Mouse (Mus musculus) adrenal gland, postnatal 25 days (tissue): ENCODE results near the gene Hmmr. TPM values are rescaled to one million over a fixed set of nuclear protein-coding genes. Genes with fewer than 3 reads are reported as not detected.

Source experiments
- DNase-seq: peaks from one replicate; pipeline ENCODE4 v3.0.0; 2021; ENCODE audit warnings: mixed read lengths
- total RNA-seq: library from RNA; stranded (reverse); gene quantifications from 2 replicates; pipeline ENCODE4 v1.2.3, GENCODE M21; 2021

Gene Hmmr
- total RNA-seq, 1 experiment from 2014 or later: 3.6 TPM

DNA sequence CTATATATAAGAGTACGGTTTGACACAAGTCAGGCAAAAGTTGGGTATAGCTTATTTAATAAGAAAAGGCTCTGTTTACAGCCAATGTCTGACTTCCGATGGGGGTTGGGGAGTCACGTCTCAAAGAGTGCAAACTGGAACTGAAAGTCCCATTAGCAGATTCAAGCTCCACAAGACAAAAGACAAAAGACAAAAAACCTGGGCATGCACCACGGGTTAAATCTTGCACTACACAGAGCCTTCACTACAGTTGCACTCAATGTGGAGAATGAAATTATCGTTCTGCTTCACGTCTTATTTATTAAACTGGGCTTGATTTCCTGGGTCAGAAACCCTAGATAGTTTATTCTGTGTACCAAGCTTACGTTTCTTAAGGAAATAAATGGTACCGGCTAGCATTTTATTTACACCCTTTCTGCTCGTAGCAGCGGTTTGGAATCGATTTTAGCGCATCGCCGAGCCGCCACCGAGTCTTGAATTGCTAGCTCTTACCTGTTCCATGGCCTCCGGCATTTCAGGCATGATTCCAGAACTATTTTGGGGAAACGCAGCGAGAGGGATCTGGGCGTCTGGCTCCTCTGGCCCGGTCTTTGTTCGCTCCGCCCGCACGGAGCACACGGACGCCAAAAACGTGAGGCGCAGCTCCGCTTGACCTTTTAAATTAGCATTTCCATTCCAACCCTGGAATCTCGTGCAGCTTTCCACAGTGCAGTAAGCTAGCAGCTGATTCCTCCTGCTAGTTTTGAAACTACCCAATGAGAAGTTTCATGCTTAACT, 38.7 kb downstream of the Hmmr start:
- DNase-seq: peak; percentile 61

DNA sequence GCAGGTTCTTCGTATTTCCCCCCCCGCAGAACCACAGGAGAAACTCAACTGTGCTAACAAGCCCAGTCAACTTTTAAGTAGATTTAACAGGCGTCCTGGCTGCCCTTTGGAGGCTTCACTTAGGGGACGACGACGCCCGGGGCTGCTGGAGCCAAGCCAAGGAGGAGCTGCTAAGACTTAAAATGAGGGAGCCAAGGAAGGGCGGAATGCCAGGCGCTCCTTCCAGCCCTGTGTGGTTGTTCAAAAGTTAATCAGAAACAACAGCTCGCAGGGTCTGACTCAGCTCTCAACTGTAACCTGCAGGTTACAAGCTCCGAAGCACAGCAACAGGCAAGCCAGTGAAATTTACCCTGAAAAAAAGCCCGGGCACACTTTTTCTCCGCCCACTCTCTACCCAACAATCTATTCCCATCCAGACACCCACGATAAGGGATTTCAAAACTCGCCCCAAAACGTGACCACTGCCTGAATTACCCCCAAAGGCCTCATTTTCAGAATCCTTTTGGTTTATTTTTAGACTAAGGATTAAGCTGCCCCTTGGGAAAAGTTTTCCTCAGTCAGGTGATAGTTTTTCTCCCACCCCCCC, 39.8 kb downstream of the Hmmr start:
- peak; percentile 70 for DNase-seq

DNA sequence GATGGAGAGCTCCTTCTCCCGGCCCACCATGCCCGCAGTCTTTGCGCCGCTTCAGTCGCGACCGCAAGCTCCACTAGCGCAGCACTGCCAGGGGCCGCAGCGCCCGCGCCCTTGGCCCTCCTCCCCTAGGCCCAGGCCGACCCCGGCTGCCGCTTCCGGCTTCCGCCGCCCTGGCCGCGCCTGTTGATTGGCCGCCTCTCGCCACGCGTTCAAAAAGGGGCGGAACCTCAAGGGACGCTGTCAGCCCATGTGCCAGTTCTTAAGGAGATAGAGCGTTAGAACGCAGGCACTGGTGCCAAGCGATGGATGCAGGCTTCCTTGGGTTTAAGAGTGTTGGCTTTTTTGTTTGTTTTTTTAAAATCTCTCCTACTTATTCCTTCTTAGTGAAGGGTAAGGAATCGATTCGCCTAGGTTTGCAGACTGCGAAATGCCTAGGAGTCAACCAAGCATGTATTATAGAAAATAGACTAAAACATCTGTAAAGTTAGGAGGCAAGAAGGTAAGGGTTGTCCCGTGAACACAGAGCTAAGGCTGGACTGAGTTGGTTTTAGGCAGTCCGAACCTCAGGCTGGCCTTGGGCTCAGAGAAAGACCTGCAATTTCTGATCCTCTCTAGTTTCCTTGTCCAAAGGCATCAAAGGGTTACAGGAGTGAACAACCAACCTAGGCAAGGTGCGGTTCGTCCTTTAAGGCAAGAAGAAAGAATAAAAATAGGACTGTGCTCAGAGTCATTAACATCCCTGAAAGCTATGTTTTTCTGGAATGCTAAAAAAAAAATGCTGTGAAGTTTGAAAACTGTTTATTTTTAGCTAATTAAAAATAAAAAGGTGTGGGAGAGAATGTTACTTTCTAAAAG, 40.5 kb downstream of the Hmmr start:
- DNase-seq: peak; percentile 96

DNA sequence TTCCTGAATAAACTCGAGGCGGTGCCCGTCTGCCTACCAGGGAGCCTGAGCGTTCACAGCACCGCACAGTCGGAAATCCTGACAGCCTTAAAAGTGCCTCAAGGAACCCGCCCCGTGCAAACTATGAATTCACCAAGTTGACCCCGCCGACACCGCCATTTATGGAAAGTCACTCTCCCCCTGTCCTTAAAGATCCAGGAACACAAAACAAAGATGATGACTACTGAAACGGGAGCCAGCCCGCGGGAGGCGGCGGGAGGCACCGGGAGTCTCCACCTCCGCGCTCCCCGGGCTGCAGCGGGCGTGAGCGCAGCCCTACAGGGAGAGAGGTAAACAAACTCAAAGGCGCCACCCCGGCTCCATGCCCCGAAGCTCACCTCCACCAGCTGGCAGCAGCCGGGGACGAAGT, 41.1 kb downstream of the Hmmr start:
- no peak for DNase-seq

DNA sequence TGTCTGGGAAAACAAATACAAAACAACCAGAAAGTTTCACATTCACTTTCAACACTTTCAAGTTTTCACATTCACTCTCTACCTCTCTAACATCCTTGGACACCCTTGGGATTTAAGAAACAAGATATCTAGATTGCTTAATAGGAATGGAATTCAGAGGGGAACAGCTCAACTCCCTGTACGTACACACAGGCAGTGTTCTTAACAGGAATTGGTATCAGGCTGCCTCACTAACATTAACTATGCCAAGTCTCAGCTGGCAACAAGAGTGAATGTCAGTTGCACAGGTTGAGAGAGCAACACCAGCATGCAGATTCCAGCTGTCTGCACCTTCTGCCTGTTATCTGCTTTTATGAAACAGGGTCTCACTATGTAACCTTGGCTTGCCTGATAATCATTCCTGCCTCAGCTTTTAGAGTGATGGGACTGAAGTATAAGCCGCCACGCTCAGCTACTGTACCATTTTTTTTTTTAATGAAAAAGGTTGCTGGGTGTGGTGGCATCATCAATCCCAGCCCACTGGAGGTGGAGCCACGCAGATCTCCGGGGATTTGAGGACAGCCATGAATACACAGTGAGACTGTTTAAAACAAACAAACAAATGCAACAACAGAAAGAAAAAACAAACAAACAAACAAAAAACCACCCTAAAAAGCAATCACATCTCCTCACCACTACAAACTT, 42.6 kb downstream of the Hmmr start:
- no peak for DNase-seq

DNA sequence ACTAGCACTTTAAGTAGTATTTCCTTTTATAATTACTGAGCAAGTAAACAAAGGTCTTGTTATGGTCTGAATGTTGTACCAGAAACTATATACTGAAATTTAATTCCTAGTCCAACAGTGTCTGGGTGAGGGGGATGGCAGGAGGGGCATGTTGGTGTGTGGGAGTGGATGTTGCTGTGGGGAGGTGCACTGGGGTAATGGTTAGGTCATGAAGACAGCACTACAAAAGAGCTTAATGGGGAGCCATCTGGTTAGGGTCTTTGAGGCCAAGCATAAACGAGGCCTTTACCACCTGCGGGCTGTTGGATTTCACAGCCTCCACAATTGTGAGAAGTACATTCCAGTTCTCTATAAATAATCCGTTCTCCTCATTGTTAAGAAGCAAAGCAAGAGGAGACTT, 49.9 kb downstream of the Hmmr start:
- DNase-seq: no peak

DNA sequence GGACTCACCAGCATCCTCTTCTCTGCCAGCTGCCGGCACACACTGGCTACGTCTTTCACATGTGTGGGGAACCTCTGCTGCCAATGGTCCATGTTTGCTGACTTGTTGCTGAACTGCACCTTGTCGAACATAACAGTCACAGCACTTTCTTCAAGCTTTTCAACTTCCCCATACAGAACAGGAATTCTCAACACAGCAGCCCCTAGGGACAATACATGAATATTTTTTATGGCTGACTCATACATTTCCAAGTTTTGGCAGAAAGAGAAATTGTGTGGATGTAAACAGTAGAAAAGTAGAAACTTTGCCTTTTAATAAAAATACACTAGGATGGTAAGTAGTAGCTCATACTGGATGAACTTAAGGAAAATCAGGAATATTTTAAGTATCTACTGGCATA, 50.8 kb downstream of the Hmmr start:
- DNase-seq: no peak

DNA sequence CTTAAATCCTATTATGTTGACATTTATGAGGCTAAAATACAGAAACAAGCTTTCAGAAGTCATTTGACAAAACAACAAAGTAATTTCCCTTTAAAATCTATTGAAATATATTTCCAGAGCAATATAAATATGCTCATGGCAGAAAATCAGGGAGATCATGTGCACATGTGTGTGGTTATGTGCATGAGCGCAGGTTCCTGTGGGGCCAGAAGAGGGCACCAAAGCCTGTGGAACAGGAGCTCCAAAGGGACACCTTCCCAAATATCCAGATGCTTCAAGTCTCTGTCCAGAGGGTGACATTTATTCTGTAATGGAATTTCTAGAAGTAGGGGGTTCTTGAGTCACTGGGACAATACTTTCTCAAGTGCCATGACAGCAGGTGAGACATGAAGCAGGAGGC, 56.1 kb downstream of the Hmmr start:
- peak; percentile 17 for DNase-seq

DNA sequence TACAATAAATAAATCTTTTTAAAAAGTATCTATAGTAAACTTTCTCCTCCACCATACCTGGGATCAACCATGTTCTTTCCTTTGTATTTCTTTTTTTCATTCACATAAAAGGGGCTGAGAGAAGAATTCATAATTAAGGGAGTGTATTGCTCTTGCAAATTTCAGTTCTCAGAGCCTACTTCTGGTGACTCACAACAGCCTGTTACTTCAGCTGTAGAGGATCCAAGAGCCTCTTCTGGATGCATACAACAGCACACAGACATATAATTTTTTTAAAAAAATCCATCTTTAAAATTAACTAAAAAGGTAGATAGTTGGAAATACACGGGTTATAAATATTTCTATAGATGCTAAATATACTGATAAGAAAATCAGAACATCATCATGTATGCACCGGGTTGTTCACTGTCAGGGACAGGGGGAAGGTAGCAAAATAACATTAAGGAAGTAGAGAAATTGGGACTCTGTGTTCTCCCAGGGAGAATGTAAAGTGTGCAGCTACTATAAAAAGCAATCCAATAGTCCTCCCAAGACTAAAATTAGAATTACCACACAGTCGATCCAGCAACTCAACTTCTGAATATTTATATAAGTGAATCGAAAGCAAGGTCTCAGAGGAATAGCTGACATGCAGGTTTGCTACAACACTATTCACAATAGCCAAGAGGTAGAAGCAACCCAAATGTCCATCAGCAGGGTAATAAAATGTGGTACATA, 58.0 kb downstream of the Hmmr start:
- no peak for DNase-seq

Other genes starting within 250 kb of the Hmmr start
- 80.6 and 102 TPM in 2 replicates for gene Mat2b, start 38.2 kb downstream of the Hmmr start, total RNA-seq
- 30.7 and 35.4 TPM in 2 replicates for gene Nudcd2, start 245 bp upstream of the Hmmr start, total RNA-seq
- gene Ccng1, start 21.9 kb upstream of the Hmmr start, total RNA-seq: 64.5 and 65.3 TPM in 2 replicates